Mouse (Mus musculus) MEL-GATA-1-ER (cell line): ENCODE measurements around the gene Gm20388.

Experiments
- DNase-seq: peaks from one replicate; pipeline ENCODE4 v3.0.0-alpha.2; 2012; ENCODE audit warnings: low read depth; ENCODE audit errors: extremely low read depth

Gm20388 gene

GRCm38 (mm10) chr8:120554466-120555039, 643.9 kb downstream of the Gm20388 start:
- no peak for DNase-seq

GRCm38 (mm10) chr8:120556198-120556892, 645.7 kb downstream of the Gm20388 start:
- DNase-seq = no peak

- DNase-seq = no peak
These were observed 646.7 kb downstream of the Gm20388 start for GRCm38 (mm10) chr8:120557170-120557965.

GRCm38 (mm10) chr8:120558162-120558561, 647.5 kb downstream of the Gm20388 start:
- no peak for DNase-seq

- DNase-seq = no peak
These were observed 649.0 kb downstream of the Gm20388 start for GRCm38 (mm10) chr8:120559654-120560053.

- DNase-seq = no peak
These were observed 649.9 kb downstream of the Gm20388 start for GRCm38 (mm10) chr8:120560535-120560934.

GRCm38 (mm10) chr8:120561539-120562435, 651.1 kb downstream of the Gm20388 start:
- no peak for DNase-seq

GRCm38 (mm10) chr8:120562680-120563347, 652.2 kb downstream of the Gm20388 start:
- no peak for DNase-seq

- DNase-seq = no peak
These were observed 652.7 kb downstream of the Gm20388 start for GRCm38 (mm10) chr8:120563348-120563724.

- DNase-seq = peak; percentile 97
These were observed 653.5 kb downstream of the Gm20388 start for GRCm38 (mm10) chr8:120563851-120564837.

GRCm38 (mm10) chr8:120565151-120565711, 654.6 kb downstream of the Gm20388 start:
- DNase-seq = no peak

GRCm38 (mm10) chr8:120566681-120567080, 656.0 kb downstream of the Gm20388 start:
- no peak for DNase-seq

- DNase-seq = no peak
These were observed 657.1 kb downstream of the Gm20388 start for GRCm38 (mm10) chr8:120567731-120568130.

- no peak for DNase-seq
These were observed 657.6 kb downstream of the Gm20388 start for GRCm38 (mm10) chr8:120568164-120568798.

GRCm38 (mm10) chr8:120569123-120569522, 658.5 kb downstream of the Gm20388 start:
- DNase-seq = no peak

- peak; percentile 22 for DNase-seq
These were observed 659.5 kb downstream of the Gm20388 start for GRCm38 (mm10) chr8:120569939-120570715.

- no peak for DNase-seq
These were observed 660.9 kb downstream of the Gm20388 start for GRCm38 (mm10) chr8:120571561-120571960.

GRCm38 (mm10) chr8:120572534-120572933, 661.9 kb downstream of the Gm20388 start:
- no peak for DNase-seq
